Mouse (Mus musculus) hindbrain, embryonic 13.5 days (tissue): Measurements from ENCODE around the gene Nol11. TPM values are rescaled to one million over a fixed set of nuclear protein-coding genes. Genes with fewer than 3 reads are reported as not detected.

Source experiments
- ATAC-seq: fragments of 200-750 bp; cut with Nextera tagmentation; 2 replicates; pipeline ENCODE4 v1.8.0; 2017; ENCODE audit warnings: moderate TSS enrichment; ENCODE audit not compliant: low FRiP score
- H3K27ac ChIP-seq: fragments of 300-500 bp; sonication (generic); 2 replicates; pipeline ENCODE4 v1.5.1; 2015; ENCODE audit warnings: inconsistent platforms, mild to moderate bottlenecking, moderate library complexity
- H3K27me3 ChIP-seq: fragments of 300-500 bp; sonication (generic); 2 replicates; pipeline ENCODE4 v1.6.1; 2015; ENCODE audit warnings: mild to moderate bottlenecking, inconsistent platforms
- H3K36me3 ChIP-seq: fragments of 300-500 bp; sonication (generic); 2 replicates; pipeline ENCODE4 v1.6.1; 2015; ENCODE audit warnings: mild to moderate bottlenecking, inconsistent platforms
- H3K4me1 ChIP-seq: fragments of 300-500 bp; sonication (generic); replicated peaks from 2 replicates; pipeline ENCODE4 v1.6.1; 2015; ENCODE audit warnings: inconsistent platforms
- H3K4me2 ChIP-seq: fragments of 300-500 bp; sonication (generic); 2 replicates; pipeline ENCODE4 v1.6.1; 2015; ENCODE audit warnings: inconsistent platforms, mild to moderate bottlenecking, moderate library complexity
- H3K4me3 ChIP-seq: fragments of 300-500 bp; sonication (generic); 2 replicates; pipeline ENCODE4 v1.5.1; 2015; ENCODE audit warnings: mild to moderate bottlenecking, inconsistent platforms
- H3K9ac ChIP-seq: fragments of 300-500 bp; sonication (generic); 2 replicates; pipeline ENCODE4 v1.6.1; 2015; ENCODE audit warnings: mild to moderate bottlenecking, inconsistent platforms
- H3K9me3 ChIP-seq: fragments of 300-500 bp; sonication (generic); 2 replicates; pipeline ENCODE4 v1.6.1; 2016; ENCODE audit warnings: inconsistent platforms
- WGBS: fragments of 180-500 bp; shearing (Covaris S2); methylation state at CpG from one replicate; pipeline ENCODE4 v1.1.7; 2015; 5-methylcytosine and 5-hydroxymethylcytosine counted together
- polyA plus RNA-seq: library from polyadenylated mRNA; unstranded; fragments of >200 nt; fragmentation: Nextera tagmentation; extraction: Ambion mirVana; gene quantifications from 2 replicates; pipeline ENCODE4 v1.2.1, GENCODE M21; 2015

Nol11 gene
- 55.8 and 56.1 TPM in 2 replicates for polyA plus RNA-seq

GRCm38 (mm10) chr11:107188565-107189552 lies at the start of gene Nol11:
TSS of gene Nol11 (minus strand) at chr11:107189381.
- Histone ChIP-seq H3K27me3 (no peaks in the 10 kb centered on the region), H3K36me3 (peaks cover 24% of the 10 kb centered on the region), H3K9ac (peak within 1 kb of the TSS; percentile 87), H3K4me2 (peak within 1 kb of the TSS; percentile 78), H3K4me3 (peak within 1 kb of the TSS; percentile 77), H3K4me1 (peaks cover 11% of the 10 kb centered on the region), H3K27ac (peak within 1 kb of the TSS; percentile 84), H3K9me3 (no peaks in the 10 kb centered on the region)
- ATAC-seq = peak; percentile 93
- WGBS = 0% methylated on average over 62 of the region's 62 CpGs

- Histone ChIP-seq H3K27ac (no peak overlapping the region), H3K36me3 (peaks cover 2% of the 10 kb centered on the region; the same call in 1 of the 2 replicates), H3K4me3 (no peak overlapping the region), H3K4me1 (no peaks in the 10 kb centered on the region), H3K27me3 (no peaks in the 10 kb centered on the region), H3K9me3 (no peaks in the 10 kb centered on the region), H3K4me2 (no peak overlapping the region), H3K9ac (no peak overlapping the region)
- WGBS = 94% methylated on average over 6 of the region's 6 CpGs
- ATAC-seq = no peak
These were observed 49.3 kb upstream of the Nol11 start for GRCm38 (mm10) chr11:107238506-107238905.

- no peak for ATAC-seq
- Histone ChIP-seq H3K4me3 (no peak overlapping the region), H3K4me1 (no peaks in the 10 kb centered on the region), H3K9ac (no peak overlapping the region), H3K4me2 (no peak overlapping the region), H3K9me3 (no peaks in the 10 kb centered on the region), H3K27ac (no peak overlapping the region), H3K36me3 (peaks cover 11% of the 10 kb centered on the region; the same call in 1 of the 2 replicates), H3K27me3 (no peaks in the 10 kb centered on the region)
- 94% methylated on average over 4 of the region's 4 CpGs for WGBS
These were observed 48.4 kb upstream of the Nol11 start for GRCm38 (mm10) chr11:107237532-107237931.

- Histone ChIP-seq H3K9me3 (no peaks in the 10 kb centered on the region), H3K27me3 (no peaks in the 10 kb centered on the region), H3K4me2 (no peak overlapping the region), H3K4me1 (no peaks in the 10 kb centered on the region), H3K27ac (no peak overlapping the region), H3K9ac (no peak overlapping the region), H3K4me3 (no peak overlapping the region), H3K36me3 (peaks cover 31% of the 10 kb centered on the region)
- WGBS = 90% methylated on average over 5 of the region's 5 CpGs
- no peak for ATAC-seq
These were observed 44.2 kb upstream of the Nol11 start for GRCm38 (mm10) chr11:107233252-107233890.

GRCm38 (mm10) chr11:107230128-107230527 lies 40.9 kb upstream of the Nol11 start:
- H3K27me3 ChIP-seq = no peaks in the 10 kb centered on the region
- no peak overlapping the region for H3K4me3 ChIP-seq
- H3K4me1 ChIP-seq = no peaks in the 10 kb centered on the region
- H3K9ac ChIP-seq = no peak overlapping the region
- H3K27ac ChIP-seq = no peak overlapping the region
- H3K4me2 ChIP-seq = no peak overlapping the region
- peaks cover 48% of the 10 kb centered on the region for H3K36me3 ChIP-seq
- 78% methylated on average over 10 of the region's 10 CpGs for WGBS
- no peaks in the 10 kb centered on the region for H3K9me3 ChIP-seq
- ATAC-seq = no peak

- Histone ChIP-seq H3K9ac (no peak overlapping the region), H3K27ac (no peak overlapping the region), H3K36me3 (peaks cover 31% of the 10 kb centered on the region), H3K9me3 (no peaks in the 10 kb centered on the region), H3K4me3 (no peak overlapping the region), H3K4me2 (no peak overlapping the region), H3K4me1 (peaks cover 13% of the 10 kb centered on the region; the same call in 1 of the 2 replicates), H3K27me3 (no peaks in the 10 kb centered on the region)
- no peak for ATAC-seq
- 95% methylated on average over 1 of the region's 1 CpGs for WGBS
These were observed 37.2 kb upstream of the Nol11 start for GRCm38 (mm10) chr11:107226431-107226830.

- ATAC-seq = no peak
- Histone ChIP-seq H3K9me3 (no peaks in the 10 kb centered on the region), H3K9ac (no peak overlapping the region), H3K4me2 (no peak overlapping the region), H3K4me3 (no peak overlapping the region), H3K27ac (no peak overlapping the region), H3K4me1 (peaks cover 13% of the 10 kb centered on the region; the same call in 1 of the 2 replicates), H3K27me3 (no peaks in the 10 kb centered on the region), H3K36me3 (peaks cover 27% of the 10 kb centered on the region)
- 95% methylated on average over 10 of the region's 10 CpGs for WGBS
These were observed 36.8 kb upstream of the Nol11 start for GRCm38 (mm10) chr11:107226013-107226412.

GRCm38 (mm10) chr11:107225301-107225700 lies 36.1 kb upstream of the Nol11 start:
- no peaks in the 10 kb centered on the region for H3K27me3 ChIP-seq
- no peak overlapping the region for H3K27ac ChIP-seq
- ATAC-seq = no peak
- H3K4me3 ChIP-seq = no peak overlapping the region
- peaks cover 23% of the 10 kb centered on the region for H3K36me3 ChIP-seq
- H3K4me2 ChIP-seq = no peak overlapping the region
- peaks cover 13% of the 10 kb centered on the region; the same call in 1 of the 2 replicates for H3K4me1 ChIP-seq
- WGBS = 92% methylated on average over 5 of the region's 5 CpGs
- H3K9ac ChIP-seq = no peak overlapping the region
- H3K9me3 ChIP-seq = no peaks in the 10 kb centered on the region

GRCm38 (mm10) chr11:107223667-107224214 lies 34.6 kb upstream of the Nol11 start:
- no peaks in the 10 kb centered on the region for H3K27me3 ChIP-seq
- no peaks in the 10 kb centered on the region for H3K9me3 ChIP-seq
- peaks cover 13% of the 10 kb centered on the region; the same call in 1 of the 2 replicates for H3K4me1 ChIP-seq
- H3K36me3 ChIP-seq = peaks cover 23% of the 10 kb centered on the region
- H3K9ac ChIP-seq = no peak overlapping the region
- H3K4me3 ChIP-seq = no peak overlapping the region
- H3K4me2 ChIP-seq = no peak overlapping the region
- H3K27ac ChIP-seq = no peak overlapping the region
- WGBS = 70% methylated on average over 8 of the region's 8 CpGs
- ATAC-seq = no peak

GRCm38 (mm10) chr11:107223169-107223561 lies 34.0 kb upstream of the Nol11 start:
- Histone ChIP-seq H3K4me2 (no peak overlapping the region), H3K4me3 (no peak overlapping the region), H3K27me3 (no peaks in the 10 kb centered on the region), H3K9ac (no peak overlapping the region), H3K4me1 (peaks cover 13% of the 10 kb centered on the region; the same call in 1 of the 2 replicates), H3K9me3 (no peaks in the 10 kb centered on the region), H3K36me3 (peaks cover 17% of the 10 kb centered on the region), H3K27ac (no peak overlapping the region)
- ATAC-seq = no peak
- WGBS = 83% methylated on average over 1 of the region's 1 CpGs

GRCm38 (mm10) chr11:107222531-107223168 lies 33.5 kb upstream of the Nol11 start:
- no peak for ATAC-seq
- WGBS = 62% methylated on average over 12 of the region's 12 CpGs
- Histone ChIP-seq H3K9ac (no peak overlapping the region), H3K27ac (0 out of 2 replicates have a peak overlapping the region, but pooled peaks have one; percentile 37), H3K4me3 (no peak overlapping the region), H3K36me3 (peaks cover 14% of the 10 kb centered on the region), H3K4me1 (peaks cover 13% of the 10 kb centered on the region; the same call in 1 of the 2 replicates), H3K27me3 (no peaks in the 10 kb centered on the region), H3K9me3 (no peaks in the 10 kb centered on the region), H3K4me2 (no peak overlapping the region)

GRCm38 (mm10) chr11:107215111-107215510 lies 25.9 kb upstream of the Nol11 start:
- Histone ChIP-seq H3K4me2 (no peak overlapping the region), H3K36me3 (peaks cover 13% of the 10 kb centered on the region), H3K9me3 (no peaks in the 10 kb centered on the region), H3K27ac (no peak overlapping the region), H3K9ac (no peak overlapping the region), H3K4me1 (no peaks in the 10 kb centered on the region), H3K27me3 (no peaks in the 10 kb centered on the region), H3K4me3 (no peak overlapping the region)
- no peak for ATAC-seq
- WGBS = 93% methylated on average over 9 of the region's 9 CpGs
